Mouse (Mus musculus) v-Abl transformed pro-B cells (cell line): ENCODE measurements at regions not wholly inside any gene's neighbourhood (a gene's known extent, or its start where the extent isn't known, plus 50 kb on each side); places are given as distances from the start of the nearest gene placed in this dataset.

Source experiments
- in situ Hi-C, 2 experiments: fragments of 400-800 bp; cut with MboI; formaldehyde crosslinking; loops; one replicate each; pipeline ENCODE4 v1.15.1; 2025; ENCODE audit not compliant: unreplicated experiment in 2 of 2

GRCm38 (mm10) chr8:96586129-96586528 lies 697.8 kb upstream of the Got2 start:
- in situ Hi-C loops = no loop called here

- in situ Hi-C loops = loop anchor here in 1 of 2 experiments (10.0 kb wide), 1 partner anchor 328 kb away; no protein-coding TSS in a partner anchor
These were observed 664.2 kb upstream of the Got2 start for GRCm38 (mm10) chr8:96552512-96552911.

GRCm38 (mm10) chr8:96550408-96550807 lies 662.1 kb upstream of the Got2 start:
- in situ Hi-C loops = loop anchor here in 1 of 2 experiments (10.0 kb wide), 1 partner anchor 326 kb away; no protein-coding TSS in a partner anchor

GRCm38 (mm10) chr8:96548663-96549062 lies 660.3 kb upstream of the Got2 start:
- in situ Hi-C loops = no loop called here

- in situ Hi-C loops = no loop called here
These were observed 659.8 kb upstream of the Got2 start for GRCm38 (mm10) chr8:96548187-96548586.

GRCm38 (mm10) chr8:96542215-96542614 lies 653.9 kb upstream of the Got2 start:
- in situ Hi-C loops = no loop called here

- in situ Hi-C loops = no loop called here
These were observed 610.5 kb upstream of the Got2 start for GRCm38 (mm10) chr8:96498854-96499253.

- in situ Hi-C loops = no loop called here
These were observed 607.1 kb upstream of the Got2 start for GRCm38 (mm10) chr8:96495406-96495805.

GRCm38 (mm10) chr8:96489804-96490203 lies 601.5 kb upstream of the Got2 start:
- in situ Hi-C loops = no loop called here

GRCm38 (mm10) chr8:96488741-96489453 lies 600.5 kb upstream of the Got2 start:
- in situ Hi-C loops = no loop called here

- in situ Hi-C loops = no loop called here
These were observed 567.6 kb upstream of the Got2 start for GRCm38 (mm10) chr8:96455915-96456314.

GRCm38 (mm10) chr8:96455336-96455735 lies 567.0 kb upstream of the Got2 start:
- in situ Hi-C loops = no loop called here

- in situ Hi-C loops = no loop called here
These were observed 541.4 kb upstream of the Got2 start for GRCm38 (mm10) chr8:96429708-96430107.

- in situ Hi-C loops = no loop called here
These were observed 538.6 kb upstream of the Got2 start for GRCm38 (mm10) chr8:96426900-96427299.

- in situ Hi-C loops = no loop called here
These were observed 521.3 kb upstream of the Got2 start for GRCm38 (mm10) chr8:96409601-96410000.

- in situ Hi-C loops = loop anchor here in 1 of 2 experiments (5.0 kb wide), 1 partner anchor 37 kb away; no protein-coding TSS in a partner anchor
These were observed 516.3 kb upstream of the Got2 start for GRCm38 (mm10) chr8:96404549-96405145.

- in situ Hi-C loops = loop anchor here in 1 of 2 experiments (5.0 kb wide), 1 partner anchor 36 kb away; no protein-coding TSS in a partner anchor
These were observed 515.3 kb upstream of the Got2 start for GRCm38 (mm10) chr8:96403669-96404068.

- in situ Hi-C loops = loop anchor here (10.0 kb wide), 1 partner anchor 165 kb away; no protein-coding TSS in a partner anchor
These were observed 511.0 kb upstream of the Got2 start for GRCm38 (mm10) chr8:96399381-96399780.

- in situ Hi-C loops = loop anchor here (10.0 kb wide), 1 partner anchor 158 kb away; no protein-coding TSS in a partner anchor
These were observed 504.7 kb upstream of the Got2 start for GRCm38 (mm10) chr8:96393024-96393423.

- in situ Hi-C loops = no loop called here
These were observed 500.9 kb upstream of the Got2 start for GRCm38 (mm10) chr8:96389251-96389650.

- in situ Hi-C loops = no loop called here
These were observed 482.2 kb upstream of the Got2 start for GRCm38 (mm10) chr8:96370500-96370899.
